Mouse (Mus musculus): ENCODE results near the gene Pheta2. TPM values are rescaled to one million over a fixed set of nuclear protein-coding genes. Genes with fewer than 3 reads are reported as not detected.

The Pheta2 gene
- polyA plus RNA-seq, 1 experiment, result 1.9 TPM

Other genes with a start within 250 kb of the Pheta2 start
- 15.2 and 22.5 TPM in 2 replicates for gene Ccdc134, start 211.0 kb upstream of the Pheta2 start, polyA plus RNA-seq (2012; rRNA removed)
- gene Srebf2, start 191.8 kb upstream of the Pheta2 start, polyA plus RNA-seq (2012; rRNA removed), result 196 and 230 TPM in 2 replicates
- gene Shisa8, start 126.1 kb upstream of the Pheta2 start, polyA plus RNA-seq (2012; rRNA removed), result 1.8 and 3.2 TPM in 2 replicates
- 0.26 and 0.30 TPM in 2 replicates for gene Tnfrsf13c, start 114.6 kb upstream of the Pheta2 start, polyA plus RNA-seq (2012; rRNA removed)
- gene Cenpm, start 94.2 kb upstream of the Pheta2 start, polyA plus RNA-seq (2012; rRNA removed), result 16.5 and 26.2 TPM in 2 replicates
- 67.2 and 71.3 TPM in 2 replicates for gene 1500009C09Rik, start 86.5 kb upstream of the Pheta2 start, polyA plus RNA-seq (2012; rRNA removed)
- 426 and 484 TPM in 2 replicates for gene Sept3, start 64.0 kb upstream of the Pheta2 start, polyA plus RNA-seq (2012; rRNA removed)
- 0.15 and 0.19 TPM in 2 replicates for gene Wbp2nl, start 40.0 kb upstream of the Pheta2 start, polyA plus RNA-seq (2012; rRNA removed)
- gene Naga, start within 50 bp of the Pheta2 start, polyA plus RNA-seq (2012; rRNA removed), result 46.0 and 46.4 TPM in 2 replicates
- gene Smdt1, start within 50 bp of the Pheta2 start, polyA plus RNA-seq (2012; rRNA removed), result 231 and 270 TPM in 2 replicates
- 298 and 375 TPM in 2 replicates for gene Ndufa6, start 15.4 kb downstream of the Pheta2 start, polyA plus RNA-seq (2012; rRNA removed)
- 5.4 and 5.8 TPM in 2 replicates for gene Cyp2d22, start 41.3 kb downstream of the Pheta2 start, polyA plus RNA-seq (2012; rRNA removed)
- not detected in 2 replicates for gene Cyp2d11, start 55.1 kb downstream of the Pheta2 start, polyA plus RNA-seq (2012; rRNA removed)
- not detected in 2 replicates for gene Cyp2d10, start 68.3 kb downstream of the Pheta2 start, polyA plus RNA-seq (2012; rRNA removed)
- not detected in 2 replicates for gene Cyp2d9, start 94.5 kb downstream of the Pheta2 start, polyA plus RNA-seq (2012; rRNA removed)
- not detected in 2 replicates for gene Cyp2d12, start 216.1 kb downstream of the Pheta2 start, polyA plus RNA-seq (2012; rRNA removed)